Mouse (Mus musculus) liver, adult 2 months (tissue): Measurements from ENCODE around the gene Obscn.

Source experiments
- CTCF ChIP-seq: fragments of 200-500 bp; IDR thresholded peaks from 2 replicates; pipeline ENCODE4 v1.5.1; 2011; ENCODE audit warnings: low read depth, low read length, control low read depth
- POLR2A ChIP-seq: fragments of 200-500 bp; IDR thresholded peaks from 2 replicates; pipeline ENCODE4 v1.6.1; 2011; ENCODE audit warnings: low read length, control low read depth; ENCODE audit not compliant: insufficient read depth; ENCODE audit errors: extremely low read depth

GRCm38 (mm10) chr11:58959186-58959825 is 176.9 kb downstream of the Obscn start:
- no peak for TF ChIP-seq POLR2A
- TF ChIP-seq CTCF: no peak
